9 mouse cellular contexts compared by ENCODE assay signal in the genomic region with DNA sequence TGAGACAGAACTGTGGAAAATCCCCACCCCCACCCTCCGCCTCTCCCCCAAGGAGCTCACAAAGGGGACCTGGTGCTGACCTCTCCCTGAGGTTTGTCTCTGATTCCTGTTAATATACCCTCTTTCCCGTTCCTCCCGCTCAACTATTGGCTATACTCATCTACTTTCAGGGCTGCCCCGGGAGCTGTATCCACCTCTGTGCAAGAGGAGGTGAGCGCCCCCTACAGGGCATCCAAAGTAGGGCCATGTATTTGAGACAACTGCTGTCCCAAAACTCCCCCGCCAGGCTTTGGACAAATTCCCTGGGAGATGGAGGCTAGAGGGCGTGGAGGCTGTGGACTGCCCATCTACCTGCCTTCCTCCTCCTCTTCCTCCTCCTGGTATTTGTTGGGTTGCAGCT. TPM values are rescaled to one million over a fixed set of nuclear protein-coding genes. Genes with fewer than 3 reads are reported as not detected.
DNase-seq lines count a peak whose midpoint lies in the region; ATAC-seq lines count a peak whose summit lies in the region.
"Had no signal": no experiment of that assay in that cellular context is flagged by ENCODE, and none has a peak within 500 bp of the region (broad histone marks: within the 10 kb centered on the region; RNA-seq: fewer than 3 reads in every experiment).

No protein-coding gene starts in this region.

- H3K27me3 ChIP-seq in hindbrain, embryonic 11.5 days (ENCODE audit: control insufficient read depth, insufficient read depth, low read length), result 0 out of 2 replicates have a peak, but pooled peaks cover 2% of the 10 kb centered on the region
- peaks cover 31% of the 10 kb centered on the region for H3K27me3 ChIP-seq in hindbrain, embryonic 12.5 days
- H3K27me3 ChIP-seq in heart, embryonic 10.5 days (ENCODE audit: insufficient read depth, poor library complexity, severe bottlenecking), result peaks cover 34% of the 10 kb centered on the region
- H3K27me3 ChIP-seq in midbrain, embryonic 12.5 days, result peaks cover 33% of the 10 kb centered on the region

- H3K4me2 ChIP-seq in hindbrain, embryonic 11.5 days (replicated peaks; ENCODE audit: low read depth, low read length), result no peak overlapping the region
- H3K4me2 ChIP-seq in hindbrain, embryonic 12.5 days (replicated peaks), result no peak overlapping the region
- H3K4me2 ChIP-seq in midbrain, embryonic 12.5 days (replicated peaks), result no peak overlapping the region
- H3K4me2 ChIP-seq: lung, embryonic 15.5 days had no signal

- no peaks in the 10 kb centered on the region for H3K9me3 ChIP-seq in hindbrain, embryonic 11.5 days (ENCODE audit: control insufficient read depth, low read length)
- no peaks in the 10 kb centered on the region for H3K9me3 ChIP-seq in hindbrain, embryonic 12.5 days (replicated peaks)
- H3K9me3 ChIP-seq in heart, embryonic 10.5 days, result no peaks in the 10 kb centered on the region
- H3K9me3 ChIP-seq in midbrain, embryonic 12.5 days, result no peaks in the 10 kb centered on the region
- H3K9me3 ChIP-seq: lung, embryonic 15.5 days had no signal

- no peak overlapping the region for H3K9ac ChIP-seq in hindbrain, embryonic 11.5 days (ENCODE audit: low read depth, low read length)
- no peak overlapping the region for H3K9ac ChIP-seq in hindbrain, embryonic 12.5 days
- no peak overlapping the region for H3K9ac ChIP-seq in midbrain, embryonic 12.5 days (replicated peaks)
- H3K9ac ChIP-seq: lung, embryonic 15.5 days had no signal

- no peak overlapping the region for H3K4me3 ChIP-seq in hindbrain, embryonic 11.5 days (ENCODE audit: low read depth, low read length)
- no peak overlapping the region for H3K4me3 ChIP-seq in hindbrain, embryonic 12.5 days
- H3K4me3 ChIP-seq in heart, embryonic 10.5 days, result peak overlapping the region; percentile 19; the same call in 1 of the 2 replicates
- H3K4me3 ChIP-seq in midbrain, embryonic 12.5 days, result no peak overlapping the region
- H3K4me3 ChIP-seq: lung, embryonic 15.5 days had no signal

- H3K27ac ChIP-seq in hindbrain, embryonic 11.5 days (ENCODE audit: low read depth, low read length), result no peak overlapping the region
- no peak overlapping the region for H3K27ac ChIP-seq in hindbrain, embryonic 12.5 days
- no peak overlapping the region; the same call in 1 of the 2 replicates for H3K27ac ChIP-seq in heart, embryonic 10.5 days
- no peak overlapping the region for H3K27ac ChIP-seq in midbrain, embryonic 12.5 days (replicated peaks)
- H3K27ac ChIP-seq: lung, embryonic 15.5 days had no signal

- WGBS in hindbrain, embryonic 11.5 days, result 9% methylated on average over 7 of the region's 7 CpGs
- 9% methylated on average over 7 of the region's 7 CpGs for WGBS in hindbrain, embryonic 12.5 days
- 10% methylated on average over 7 of the region's 7 CpGs for WGBS in heart, embryonic 10.5 days
- WGBS in midbrain, embryonic 12.5 days, result 9% methylated on average over 7 of the region's 7 CpGs

- H3K36me3 ChIP-seq in hindbrain, embryonic 11.5 days (ENCODE audit: control insufficient read depth, insufficient read depth, low read length), result no peaks in the 10 kb centered on the region
- H3K36me3 ChIP-seq in hindbrain, embryonic 12.5 days, result no peaks in the 10 kb centered on the region
- H3K36me3 ChIP-seq in heart, embryonic 10.5 days, result no peaks in the 10 kb centered on the region
- no peaks in the 10 kb centered on the region for H3K36me3 ChIP-seq in midbrain, embryonic 12.5 days
- H3K36me3 ChIP-seq: lung, embryonic 15.5 days had no signal

- H3K4me1 ChIP-seq in hindbrain, embryonic 11.5 days (replicated peaks; ENCODE audit: control insufficient read depth, insufficient read depth, low read length), result no peaks in the 10 kb centered on the region
- H3K4me1 ChIP-seq in hindbrain, embryonic 12.5 days, result peaks cover 14% of the 10 kb centered on the region; the same call in 1 of the 2 replicates
- H3K4me1 ChIP-seq in heart, embryonic 10.5 days, result peaks cover 29% of the 10 kb centered on the region
- H3K4me1 ChIP-seq in midbrain, embryonic 12.5 days, result peaks cover 6% of the 10 kb centered on the region

- no peak for ATAC-seq in hindbrain, embryonic 11.5 days (ENCODE audit: low FRiP score)
- ATAC-seq in hindbrain, embryonic 12.5 days (ENCODE audit: low FRiP score), result no peak
- peak; percentile 52; the same call in 1 of the 2 replicates for ATAC-seq in midbrain, embryonic 12.5 days (ENCODE audit: low FRiP score, low read depth)

- DNase-seq in hindbrain, embryonic 11.5 days (ENCODE audit: low spot score), result peak; percentile 78
- peak; percentile 85 for DNase-seq in WW6 (ENCODE audit: low read depth, low spot score)
- peak; percentile 69 to 87 for DNase-seq in cerebellum, postnatal 14 days
- DNase-seq in heart, embryonic 10.5 days (ENCODE audit: low spot score), result peak; percentile 88
- DNase-seq in layer of hippocampus, postnatal 10 days (ENCODE audit: low spot score in 2 of 2), result peak; percentile 52 to 70
- DNase-seq in thymus, postnatal 10 days (ENCODE audit: low spot score in 2 of 2), result peak; percentile 36 to 58

RNA-seq across cellular contexts. Expression of a gene that starts 38.2 kb away (rescaled TPM):
- polyA plus RNA-seq in hindbrain, embryonic 11.5 days (2014; fragmentation: Nextera tagmentation; extraction: Ambion mirVana), result 2.4 and 2.8 TPM in 2 replicates
- 5.1 and 5.8 TPM in 2 replicates for polyA plus RNA-seq in hindbrain, embryonic 12.5 days (2016; fragmentation: Nextera tagmentation; extraction: Ambion mirVana)
- 9.7 and 16.6 TPM in 2 replicates for polyA plus RNA-seq in heart, embryonic 10.5 days (2016; fragmentation: Nextera tagmentation; extraction: Ambion mirVana)
- 10 to 100 TPM; 54.5 to 58.5 TPM for total RNA-seq in layer of hippocampus, postnatal 10 days (2021)
- polyA plus RNA-seq in midbrain, embryonic 12.5 days (2016; fragmentation: Nextera tagmentation; extraction: Ambion mirVana), result 9.3 and 10.2 TPM in 2 replicates

RNA-seq across cellular contexts. Expression of a gene that starts 40.7 kb away (rescaled TPM):
- 14.1 and 18.8 TPM in 2 replicates for polyA plus RNA-seq in hindbrain, embryonic 11.5 days (2014; fragmentation: Nextera tagmentation; extraction: Ambion mirVana)
- polyA plus RNA-seq in hindbrain, embryonic 12.5 days (2016; fragmentation: Nextera tagmentation; extraction: Ambion mirVana), result 14.8 and 18.6 TPM in 2 replicates
- 26.8 and 28.0 TPM in 2 replicates for polyA plus RNA-seq in heart, embryonic 10.5 days (2016; fragmentation: Nextera tagmentation; extraction: Ambion mirVana)
- 10 to 100 TPM; 20.8 to 21.1 TPM for total RNA-seq in layer of hippocampus, postnatal 10 days (2021)
- polyA plus RNA-seq in midbrain, embryonic 12.5 days (2016; fragmentation: Nextera tagmentation; extraction: Ambion mirVana), result 15.8 and 17.6 TPM in 2 replicates

RNA-seq across cellular contexts. Expression of a gene that starts 53.1 kb away (rescaled TPM):
- polyA plus RNA-seq in hindbrain, embryonic 11.5 days (2014; fragmentation: Nextera tagmentation; extraction: Ambion mirVana), result 28.0 and 31.0 TPM in 2 replicates
- 23.8 and 24.5 TPM in 2 replicates for polyA plus RNA-seq in hindbrain, embryonic 12.5 days (2016; fragmentation: Nextera tagmentation; extraction: Ambion mirVana)
- polyA plus RNA-seq in heart, embryonic 10.5 days (2016; fragmentation: Nextera tagmentation; extraction: Ambion mirVana), result 24.0 and 29.0 TPM in 2 replicates
- 10 to 100 TPM; 10.1 to 11.1 TPM for total RNA-seq in layer of hippocampus, postnatal 10 days (2021)
- 23.2 and 24.9 TPM in 2 replicates for polyA plus RNA-seq in midbrain, embryonic 12.5 days (2016; fragmentation: Nextera tagmentation; extraction: Ambion mirVana)
